Mouse (Mus musculus): ENCODE results near the gene Gdf9. TPM values are rescaled to one million over a fixed set of nuclear protein-coding genes. Genes with fewer than 3 reads are reported as not detected.
A peak's percentile ranks its signal among the peaks of the same experiment; 100 is the strongest.

Gene Gdf9
- polyA plus RNA-seq, 1 experiment from 2014 or later, result 0.99 TPM

DNA sequence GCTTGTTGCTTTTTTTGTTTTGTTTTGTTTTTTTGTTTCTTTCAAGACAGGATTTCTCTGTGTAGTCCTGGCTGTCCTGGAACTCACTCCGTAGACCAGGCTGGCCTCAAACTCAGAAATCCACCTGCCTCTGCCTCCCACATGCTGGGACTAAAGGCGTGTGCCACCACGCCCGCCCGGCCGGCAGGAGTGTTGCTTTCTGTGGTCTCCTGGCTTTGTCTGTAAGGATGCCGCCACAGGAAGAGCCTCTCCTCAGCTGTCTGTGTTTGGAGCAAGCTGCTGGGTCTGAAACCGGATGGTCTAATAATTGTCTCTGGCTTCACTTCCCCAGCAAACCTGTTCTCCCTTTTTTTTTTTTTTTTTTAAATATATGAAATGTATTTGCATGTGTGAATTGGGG lies 4.7 kb downstream of the Gdf9 start:
- no peaks in the 10 kb centered on the region for H3K9me3 ChIP-seq (ENCODE audit: control insufficient read depth, low read length)
- H3K9ac ChIP-seq (ENCODE audit: low read depth, low read length), result no peak overlapping the region
- WGBS, result 83% methylated on average over 8 of the region's 8 CpGs
- no peak overlapping the region for H3K27ac ChIP-seq (ENCODE audit: low read length)
- no peak overlapping the region for H3K4me2 ChIP-seq (ENCODE audit: low read depth, low read length)
- no peak for ATAC-seq
- H3K36me3 ChIP-seq (ENCODE audit: control insufficient read depth, insufficient read depth, low read length), result no peaks in the 10 kb centered on the region
- no peak overlapping the region for H3K4me3 ChIP-seq (ENCODE audit: low read length)
- H3K4me1 ChIP-seq (ENCODE audit: control insufficient read depth, insufficient read depth, low read length), result peaks cover 3% of the 10 kb centered on the region; the same call in 1 of the 2 replicates
- H3K27me3 ChIP-seq (replicated peaks; ENCODE audit: control insufficient read depth, insufficient read depth, low read length), result no peaks in the 10 kb centered on the region

DNA sequence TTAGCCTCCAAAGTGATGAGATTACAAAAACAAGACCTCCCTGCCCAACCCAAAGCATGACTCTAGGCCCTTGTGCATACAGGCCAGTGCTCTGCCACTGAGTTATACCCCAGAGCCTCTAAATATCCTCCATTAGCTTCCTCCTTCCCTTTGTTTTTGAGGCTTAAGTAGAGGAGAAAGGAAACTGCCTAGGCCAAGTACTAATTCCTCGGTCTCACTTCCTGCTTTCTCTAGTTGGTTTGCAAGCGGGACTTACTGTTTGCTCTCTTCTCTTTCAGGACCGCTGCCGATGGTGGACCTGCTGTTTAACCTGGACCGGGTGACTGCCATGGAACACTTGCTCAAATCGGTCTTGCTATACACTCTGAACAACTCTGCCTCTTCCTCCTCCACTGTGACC lies 5.5 kb downstream of the Gdf9 start:
- Histone ChIP-seq H3K36me3 (ENCODE audit: control insufficient read depth, insufficient read depth, low read length) (no peaks in the 10 kb centered on the region), H3K4me1 (ENCODE audit: control insufficient read depth, insufficient read depth, low read length) (peaks cover 2% of the 10 kb centered on the region; the same call in 1 of the 2 replicates), H3K4me3 (ENCODE audit: low read length) (no peak overlapping the region), H3K9ac (ENCODE audit: low read depth, low read length) (no peak overlapping the region), H3K27me3 (replicated peaks; ENCODE audit: control insufficient read depth, insufficient read depth, low read length) (no peaks in the 10 kb centered on the region), H3K27ac (ENCODE audit: low read length) (no peak overlapping the region; the same call in 1 of the 2 replicates), H3K4me2 (ENCODE audit: low read depth, low read length) (no peak overlapping the region), H3K9me3 (ENCODE audit: control insufficient read depth, low read length) (no peaks in the 10 kb centered on the region)
- 85% methylated on average over 6 of the region's 6 CpGs for WGBS
- ATAC-seq, result no peak

DNA sequence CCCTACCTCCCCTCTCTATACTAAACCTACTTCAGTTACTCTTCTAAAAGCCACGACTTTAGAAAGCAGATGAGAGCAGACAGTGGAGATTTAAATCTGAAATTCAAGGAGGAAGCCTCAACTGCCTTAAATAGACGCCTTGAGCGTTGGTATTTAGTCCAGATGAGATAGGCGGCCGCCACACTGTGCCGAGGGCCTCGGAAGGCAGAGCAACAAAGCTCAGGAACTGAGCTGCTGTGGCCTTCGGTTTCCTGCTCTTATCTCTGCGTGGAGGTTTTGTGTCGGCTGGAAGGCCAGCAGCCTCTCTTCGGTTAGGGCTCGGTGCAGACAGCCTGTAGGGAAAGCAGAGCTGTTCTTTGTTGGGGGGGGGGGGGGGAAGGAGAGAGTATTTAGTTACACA lies 11.1 kb downstream of the Gdf9 start:
- 0 out of 2 replicates have a peak overlapping the region, but pooled peaks have one; percentile 11 for H3K27ac ChIP-seq (ENCODE audit: low read length)
- 0 out of 2 replicates have a peak, but pooled peaks cover 4% of the 10 kb centered on the region for H3K4me1 ChIP-seq (ENCODE audit: control insufficient read depth, insufficient read depth, low read length)
- no peaks in the 10 kb centered on the region for H3K9me3 ChIP-seq (ENCODE audit: control insufficient read depth, low read length)
- H3K4me3 ChIP-seq (ENCODE audit: low read length), result no peak overlapping the region
- H3K9ac ChIP-seq (ENCODE audit: low read depth, low read length), result peak overlapping the region; percentile 21; the same call in 1 of the 2 replicates
- H3K4me2 ChIP-seq (ENCODE audit: low read depth, low read length), result no peak overlapping the region
- no peaks in the 10 kb centered on the region for H3K36me3 ChIP-seq (ENCODE audit: control insufficient read depth, insufficient read depth, low read length)
- 38% methylated on average over 12 of the region's 12 CpGs for WGBS
- H3K27me3 ChIP-seq (replicated peaks; ENCODE audit: control insufficient read depth, insufficient read depth, low read length), result no peaks in the 10 kb centered on the region
- ATAC-seq, result 0 out of 2 replicates have a peak, but pooled peaks have one; percentile 26

DNA sequence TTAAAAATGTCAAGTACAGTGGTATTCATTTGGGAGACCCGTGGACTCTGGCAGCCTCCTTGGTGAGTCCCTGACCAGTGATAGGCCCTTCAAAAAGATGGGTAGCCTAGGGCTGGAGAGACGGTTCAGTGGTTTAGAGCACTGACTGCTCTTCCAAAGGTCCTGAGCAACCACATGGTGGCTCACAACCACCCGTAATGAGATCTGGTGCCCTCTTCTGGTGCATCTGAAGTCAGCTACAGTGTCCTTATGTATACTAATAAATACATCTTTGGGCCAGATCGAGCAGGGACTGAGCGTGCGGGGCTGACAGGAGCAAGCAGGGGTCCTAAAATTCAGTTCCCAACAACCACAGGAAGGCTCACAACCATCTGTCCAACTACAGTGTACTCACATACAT lies 13.0 kb downstream of the Gdf9 start:
- Histone ChIP-seq H3K27ac (ENCODE audit: low read length) (no peak overlapping the region), H3K4me2 (ENCODE audit: low read depth, low read length) (no peak overlapping the region), H3K27me3 (replicated peaks; ENCODE audit: control insufficient read depth, insufficient read depth, low read length) (no peaks in the 10 kb centered on the region), H3K9me3 (ENCODE audit: control insufficient read depth, low read length) (no peaks in the 10 kb centered on the region), H3K36me3 (ENCODE audit: control insufficient read depth, insufficient read depth, low read length) (no peaks in the 10 kb centered on the region), H3K4me1 (ENCODE audit: control insufficient read depth, insufficient read depth, low read length) (0 out of 2 replicates have a peak, but pooled peaks cover 4% of the 10 kb centered on the region), H3K4me3 (ENCODE audit: low read length) (no peak overlapping the region), H3K9ac (ENCODE audit: low read depth, low read length) (no peak overlapping the region)
- WGBS, result 25% methylated on average over 6 of the region's 6 CpGs
- ATAC-seq, result peak; percentile 45; the same call in 1 of the 2 replicates

DNA sequence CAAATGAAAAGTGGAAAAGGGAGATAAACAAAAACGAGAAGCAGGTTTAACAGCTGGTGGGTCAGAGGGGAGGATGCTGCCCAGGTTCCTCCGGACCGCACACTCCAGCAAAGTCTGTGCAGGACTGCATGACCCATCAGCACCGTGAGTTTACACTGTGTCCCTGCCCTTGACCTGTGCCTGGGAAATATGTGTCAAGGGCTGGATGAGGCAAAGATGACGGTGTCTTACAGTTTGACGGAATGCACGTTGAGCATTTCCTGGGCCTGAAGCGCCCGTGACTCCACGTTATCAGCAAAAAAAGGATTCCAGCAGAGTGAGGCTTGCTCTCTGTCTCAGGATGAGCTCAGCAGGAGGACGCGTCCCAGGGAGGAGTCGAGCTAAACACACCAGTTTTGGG lies 14.7 kb downstream of the Gdf9 start:
- WGBS, result 65% methylated on average over 13 of the region's 13 CpGs
- H3K9me3 ChIP-seq (ENCODE audit: control insufficient read depth, low read length), result no peaks in the 10 kb centered on the region

DNA sequence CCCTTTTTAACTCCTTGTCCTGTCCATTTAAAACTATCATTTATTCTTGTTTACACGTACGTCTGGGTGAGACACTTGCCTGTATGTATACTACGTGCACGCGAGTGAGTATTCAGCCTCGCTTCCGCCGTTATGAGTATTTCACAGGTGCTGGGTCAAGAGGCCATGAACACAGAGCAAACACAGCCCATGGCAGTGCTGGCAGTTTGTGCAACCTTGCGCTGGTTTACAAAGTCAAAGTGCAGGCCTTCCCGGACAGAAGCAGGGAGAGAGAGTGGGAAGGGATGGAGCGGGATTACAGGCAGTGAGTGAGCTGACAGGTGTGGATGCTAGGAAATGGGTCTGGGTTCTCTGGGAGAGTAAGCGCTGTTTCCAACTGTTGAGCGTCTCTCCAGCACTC lies 15.4 kb downstream of the Gdf9 start:
- WGBS, result 77% methylated on average over 13 of the region's 13 CpGs
- no peak overlapping the region for H3K4me2 ChIP-seq (ENCODE audit: low read depth, low read length)
- no peaks in the 10 kb centered on the region for H3K9me3 ChIP-seq (ENCODE audit: control insufficient read depth, low read length)
- ATAC-seq, result no peak
- no peaks in the 10 kb centered on the region for H3K36me3 ChIP-seq (ENCODE audit: control insufficient read depth, insufficient read depth, low read length)
- H3K27ac ChIP-seq (ENCODE audit: low read length), result no peak overlapping the region
- no peaks in the 10 kb centered on the region for H3K27me3 ChIP-seq (replicated peaks; ENCODE audit: control insufficient read depth, insufficient read depth, low read length)
- H3K4me3 ChIP-seq (ENCODE audit: low read length), result no peak overlapping the region
- peaks cover 17% of the 10 kb centered on the region for H3K4me1 ChIP-seq (ENCODE audit: control insufficient read depth, insufficient read depth, low read length)
- no peak overlapping the region for H3K9ac ChIP-seq (ENCODE audit: low read depth, low read length)

More for the DNA sequence above, 14.7 kb downstream of the Gdf9 start:
- Histone ChIP-seq H3K4me3 (ENCODE audit: low read length) (no peak overlapping the region), H3K27ac (ENCODE audit: low read length) (no peak overlapping the region), H3K4me1 (ENCODE audit: control insufficient read depth, insufficient read depth, low read length) (peaks cover 11% of the 10 kb centered on the region), H3K9ac (ENCODE audit: low read depth, low read length) (no peak overlapping the region), H3K36me3 (ENCODE audit: control insufficient read depth, insufficient read depth, low read length) (no peaks in the 10 kb centered on the region), H3K4me2 (ENCODE audit: low read depth, low read length) (no peak overlapping the region), H3K27me3 (replicated peaks; ENCODE audit: control insufficient read depth, insufficient read depth, low read length) (no peaks in the 10 kb centered on the region)
- no peak for ATAC-seq

DNA sequence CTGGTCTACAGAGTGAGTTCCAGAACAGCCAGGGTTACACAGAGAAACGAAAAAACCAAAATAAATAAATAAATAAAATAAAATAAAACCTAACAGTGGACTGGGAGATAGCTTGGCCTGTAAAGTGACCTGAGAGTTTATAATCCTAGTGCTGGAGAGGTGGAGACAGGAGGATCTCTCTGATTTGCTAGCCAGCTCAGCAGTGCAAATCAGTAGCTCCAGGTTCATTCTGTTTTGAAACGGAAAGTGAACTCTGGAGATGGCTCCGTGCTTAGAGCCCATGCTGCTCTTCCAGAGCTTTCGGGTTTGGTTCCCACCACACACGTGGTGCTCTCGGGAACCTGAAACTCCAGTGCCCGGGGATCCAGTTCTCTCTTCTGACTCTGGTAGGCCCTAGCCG lies 17.2 kb downstream of the Gdf9 start:
- WGBS, result 87% methylated on average over 8 of the region's 8 CpGs
- Histone ChIP-seq H3K9ac (ENCODE audit: low read depth, low read length) (no peak overlapping the region), H3K36me3 (ENCODE audit: control insufficient read depth, insufficient read depth, low read length) (no peaks in the 10 kb centered on the region), H3K27ac (ENCODE audit: low read length) (no peak overlapping the region), H3K27me3 (replicated peaks; ENCODE audit: control insufficient read depth, insufficient read depth, low read length) (no peaks in the 10 kb centered on the region), H3K4me2 (ENCODE audit: low read depth, low read length) (no peak overlapping the region), H3K4me3 (ENCODE audit: low read length) (no peak overlapping the region), H3K9me3 (ENCODE audit: control insufficient read depth, low read length) (no peaks in the 10 kb centered on the region), H3K4me1 (ENCODE audit: control insufficient read depth, insufficient read depth, low read length) (peaks cover 14% of the 10 kb centered on the region)
- no peak for ATAC-seq

DNA sequence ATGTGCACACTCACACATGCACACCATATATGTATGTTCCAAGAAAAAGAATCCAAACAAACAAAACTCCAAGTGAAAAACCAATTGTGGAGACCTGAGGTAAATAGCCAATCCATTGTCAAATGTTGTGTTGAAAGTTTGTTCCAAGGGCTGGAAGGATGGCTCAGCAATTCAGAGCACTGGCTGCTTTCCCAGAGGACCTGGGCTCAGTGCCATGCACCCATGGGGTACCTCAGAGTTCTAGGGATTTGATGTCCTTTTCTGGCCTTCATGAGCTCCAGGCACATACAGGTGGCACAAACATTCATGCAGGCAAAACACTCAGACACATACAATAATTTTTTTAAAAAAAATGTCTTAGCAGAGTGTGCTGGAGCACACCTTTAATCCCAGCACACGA lies 17.7 kb downstream of the Gdf9 start:
- no peaks in the 10 kb centered on the region for H3K27me3 ChIP-seq (replicated peaks; ENCODE audit: control insufficient read depth, insufficient read depth, low read length)
- no peaks in the 10 kb centered on the region for H3K9me3 ChIP-seq (ENCODE audit: control insufficient read depth, low read length)
- WGBS, result 75% methylated on average over 1 of the region's 1 CpGs
- H3K4me1 ChIP-seq (ENCODE audit: control insufficient read depth, insufficient read depth, low read length), result peaks cover 14% of the 10 kb centered on the region
- ATAC-seq, result no peak
- H3K4me3 ChIP-seq (ENCODE audit: low read length), result no peak overlapping the region
- no peak overlapping the region for H3K9ac ChIP-seq (ENCODE audit: low read depth, low read length)
- no peaks in the 10 kb centered on the region for H3K36me3 ChIP-seq (ENCODE audit: control insufficient read depth, insufficient read depth, low read length)
- H3K4me2 ChIP-seq (ENCODE audit: low read depth, low read length), result no peak overlapping the region
- no peak overlapping the region for H3K27ac ChIP-seq (ENCODE audit: low read length)

DNA sequence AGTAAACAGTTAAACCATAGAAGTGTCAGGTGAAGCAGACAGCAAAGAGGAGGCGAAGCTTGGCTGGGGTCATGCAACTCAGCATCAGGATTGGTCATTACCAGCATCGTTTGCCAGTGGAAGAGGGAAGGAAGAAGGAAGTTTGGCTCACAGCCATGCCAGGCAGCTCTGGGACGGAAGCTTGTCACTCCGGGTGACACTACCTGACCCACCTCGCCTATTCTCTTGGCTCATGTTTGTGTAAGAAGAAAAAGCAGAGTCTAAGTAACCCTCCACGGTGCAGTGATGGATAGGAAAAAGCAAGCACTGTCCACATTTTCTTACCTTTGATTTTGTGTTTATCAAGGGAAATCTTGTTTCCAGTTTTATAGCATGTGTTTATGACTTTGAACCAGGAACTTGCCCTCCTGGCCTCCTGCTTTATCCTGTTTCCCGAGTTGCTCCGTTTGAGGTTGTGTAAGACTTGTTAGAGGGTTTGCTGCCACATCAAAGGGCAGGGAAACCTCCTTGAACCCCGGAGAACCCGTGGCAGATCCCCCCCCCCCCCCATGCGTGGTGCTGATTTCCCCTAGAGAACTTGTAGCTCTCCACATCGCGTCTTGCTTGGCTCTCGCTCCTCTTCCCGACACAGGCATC lies 19.4 kb downstream of the Gdf9 start:
- H3K9ac ChIP-seq (ENCODE audit: low read depth, low read length), result no peak overlapping the region
- H3K4me1 ChIP-seq (ENCODE audit: control insufficient read depth, insufficient read depth, low read length), result peaks cover 14% of the 10 kb centered on the region
- peak overlapping the region; percentile 30; the same call in 1 of the 2 replicates for H3K4me2 ChIP-seq (ENCODE audit: low read depth, low read length)
- H3K9me3 ChIP-seq (ENCODE audit: control insufficient read depth, low read length), result no peaks in the 10 kb centered on the region
- no peaks in the 10 kb centered on the region for H3K27me3 ChIP-seq (replicated peaks; ENCODE audit: control insufficient read depth, insufficient read depth, low read length)
- H3K36me3 ChIP-seq (ENCODE audit: control insufficient read depth, insufficient read depth, low read length), result no peaks in the 10 kb centered on the region
- 30% methylated on average over 15 of the region's 15 CpGs for WGBS
- peak; percentile 82 for ATAC-seq
- H3K27ac ChIP-seq (ENCODE audit: low read length), result peak overlapping the region; percentile 77
- H3K4me3 ChIP-seq (ENCODE audit: low read length), result no peak overlapping the region

DNA sequence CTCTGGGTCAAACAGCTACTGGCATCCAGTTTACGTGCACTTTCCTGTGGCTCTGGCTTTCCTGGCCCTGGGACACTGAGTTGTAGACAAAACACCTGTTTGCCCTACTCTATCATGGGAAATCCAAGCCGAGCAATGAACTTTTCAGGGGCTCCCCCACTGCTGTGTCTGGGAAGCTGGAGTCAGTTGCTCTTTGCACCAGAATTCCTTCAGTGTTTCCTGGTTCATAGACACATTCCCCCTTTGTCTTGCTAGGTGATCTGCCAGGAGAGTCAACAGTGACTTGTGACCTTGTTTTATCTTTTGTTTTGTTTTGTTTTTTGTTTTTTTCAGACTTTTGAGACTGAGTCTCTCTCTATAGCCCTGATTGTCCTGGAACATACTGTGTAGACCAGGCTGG lies 20.5 kb downstream of the Gdf9 start:
- H3K27ac ChIP-seq (ENCODE audit: low read length), result peak overlapping the region; percentile 77
- no peak overlapping the region for H3K9ac ChIP-seq (ENCODE audit: low read depth, low read length)
- H3K36me3 ChIP-seq (ENCODE audit: control insufficient read depth, insufficient read depth, low read length), result no peaks in the 10 kb centered on the region
- peaks cover 14% of the 10 kb centered on the region for H3K4me1 ChIP-seq (ENCODE audit: control insufficient read depth, insufficient read depth, low read length)
- H3K27me3 ChIP-seq (replicated peaks; ENCODE audit: control insufficient read depth, insufficient read depth, low read length), result no peaks in the 10 kb centered on the region
- WGBS, result 32% methylated on average over 2 of the region's 2 CpGs
- H3K4me3 ChIP-seq (ENCODE audit: low read length), result no peak overlapping the region
- ATAC-seq, result peak; percentile 65
- no peak overlapping the region for H3K4me2 ChIP-seq (ENCODE audit: low read depth, low read length)
- H3K9me3 ChIP-seq (ENCODE audit: control insufficient read depth, low read length), result no peaks in the 10 kb centered on the region

Measured in intestine, embryonic 16.5 days (tissue).